Mouse (Mus musculus): ENCODE measurements around the gene Mical3. TPM values are rescaled to one million over a fixed set of nuclear protein-coding genes. Genes with fewer than 3 reads are reported as not detected.

Mical3 gene
- polyA plus RNA-seq, 1 experiment, result 34.0 TPM

- DNase-seq (ENCODE audit: low spot score), result no peak
Measured at GRCm38 (mm10) chr6:120903450-120903912, 227.3 kb downstream of the Mical3 start.

GRCm38 (mm10) chr6:120901776-120902645, 228.8 kb downstream of the Mical3 start:
- DNase-seq (ENCODE audit: low spot score), result no peak

DNA sequence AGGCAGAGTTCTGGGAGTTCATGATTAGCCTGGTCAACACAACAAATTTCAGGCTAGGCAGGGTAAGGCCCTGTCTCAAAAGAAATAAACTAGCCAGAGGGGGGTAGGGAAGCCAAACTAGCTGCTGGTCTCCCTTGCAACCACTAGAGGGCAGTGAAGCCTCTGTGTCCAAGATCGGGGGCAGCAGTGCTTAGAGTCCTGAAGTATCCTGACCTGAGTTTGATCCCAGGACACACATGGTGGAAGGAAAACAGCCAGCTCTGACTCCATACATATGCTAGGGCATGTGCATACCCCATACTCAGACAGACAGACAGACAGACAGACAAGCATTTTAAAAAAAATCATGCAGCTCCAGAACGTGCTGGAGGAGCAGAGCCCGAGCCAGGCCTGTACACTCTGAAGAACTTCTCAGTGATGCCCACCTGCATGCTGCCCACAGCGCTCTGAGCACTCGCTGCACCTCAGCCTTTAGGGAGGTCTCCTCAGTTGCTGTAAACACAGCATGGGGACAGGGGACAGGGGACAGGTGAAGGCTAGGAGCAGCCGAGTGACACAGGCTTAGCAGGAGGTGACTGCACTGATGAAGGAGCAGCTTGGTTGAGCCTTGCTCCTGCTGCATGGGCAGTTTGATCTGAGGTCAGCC, 232.5 kb downstream of the Mical3 start:
- DNase-seq (ENCODE audit: low spot score), result no peak

GRCm38 (mm10) chr6:120894524-120894923, 236.3 kb downstream of the Mical3 start:
- DNase-seq (ENCODE audit: low spot score), result no peak

GRCm38 (mm10) chr6:120894089-120894488, 236.7 kb downstream of the Mical3 start:
- DNase-seq (ENCODE audit: low spot score), result no peak

DNA sequence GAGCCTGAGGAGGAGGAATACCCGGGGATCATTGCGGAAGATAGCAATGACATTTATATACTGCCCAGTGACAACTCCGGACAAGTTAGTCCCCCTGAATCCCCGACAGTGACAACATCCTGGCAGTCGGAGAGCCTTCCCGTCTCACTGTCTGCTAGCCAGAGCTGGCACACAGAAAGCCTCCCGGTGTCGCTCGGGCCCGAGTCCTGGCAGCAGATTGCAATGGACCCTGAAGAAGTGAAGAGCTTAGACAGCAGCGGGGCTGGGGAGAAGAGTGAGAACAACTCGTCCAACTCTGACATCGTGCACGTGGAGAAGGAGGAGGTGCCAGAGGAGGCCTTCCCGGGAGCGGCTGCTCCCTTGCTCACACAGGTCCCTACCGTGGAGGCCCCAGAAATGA, 244.1 kb downstream of the Mical3 start:
- no peak for DNase-seq (ENCODE audit: low spot score)

DNA sequence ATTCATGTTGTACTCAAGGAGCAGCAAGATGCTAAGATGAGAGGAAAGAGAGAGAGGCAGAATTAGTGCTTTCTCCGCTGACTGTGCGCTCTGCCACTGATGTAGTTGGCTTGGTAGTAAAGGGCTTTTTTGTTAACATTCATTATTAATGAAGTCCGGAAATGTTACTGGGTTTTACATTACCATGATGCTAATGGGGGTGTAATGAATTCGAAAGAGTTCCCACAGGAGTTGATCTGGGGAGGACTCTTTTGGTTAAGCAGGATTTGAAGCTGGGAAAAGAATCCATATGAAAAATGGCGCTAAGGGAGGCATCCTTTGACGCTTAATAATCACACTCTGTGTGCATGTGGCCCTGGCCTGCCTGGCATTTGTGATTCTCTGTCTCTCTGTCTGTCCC, 246.4 kb downstream of the Mical3 start:
- no peak for DNase-seq (ENCODE audit: low spot score)

Other genes with a start within 250 kb of the Mical3 start
- gene Bid, start 214.1 kb downstream of the Mical3 start, polyA plus RNA-seq (2012; rRNA removed), result 15.7 and 18.8 TPM in 2 replicates
- 14.7 and 17.2 TPM in 2 replicates for gene Pex26, start 52.7 kb upstream of the Mical3 start, polyA plus RNA-seq (2012; rRNA removed)
- 2.7 and 5.0 TPM in 2 replicates for gene Tuba8, start 79.7 kb upstream of the Mical3 start, polyA plus RNA-seq (2012; rRNA removed)
- 17.6 and 21.6 TPM in 2 replicates for gene Usp18, start 114.9 kb upstream of the Mical3 start, polyA plus RNA-seq (2012; rRNA removed)
- gene Slc6a13, start 169.2 kb upstream of the Mical3 start, polyA plus RNA-seq (2012; rRNA removed), result 0.40 and 1.2 TPM in 2 replicates
- gene Slc6a12, start 212.1 kb upstream of the Mical3 start, polyA plus RNA-seq (2012; rRNA removed), result 0.12 and 0.25 TPM in 2 replicates

Data from urinary bladder, adult 2 months (tissue).